Mouse (Mus musculus) macrophage (primary cell): ENCODE results near the gene Copz2. TPM values are rescaled to one million over a fixed set of nuclear protein-coding genes. Genes with fewer than 3 reads are reported as not detected.
"Not testable (repeated sequence)": the region's sequence is repeated elsewhere in the genome, so short reads cannot be mapped to it uniquely, and the experiment has no call there.

Experiments used
- H3K27ac ChIP-seq: fragments of 350-480 bp; formaldehyde crosslinking; 2 replicates; pipeline ENCODE4 v1.9.0; 2021
- H3K36me3 ChIP-seq: fragments of 350-480 bp; formaldehyde crosslinking; 2 replicates; pipeline ENCODE4 v1.9.0; 2021; ENCODE audit errors: inconsistent target
- H3K4me3 ChIP-seq: fragments of 350-480 bp; formaldehyde crosslinking; 2 replicates; pipeline ENCODE4 v1.9.0; 2021; ENCODE audit errors: inconsistent target
- H3K79me2 ChIP-seq: fragments of 350-480 bp; formaldehyde crosslinking; 2 replicates; pipeline ENCODE4 v1.9.0; 2021; ENCODE audit errors: inconsistent target
- WGBS: methylation state at CpG from one replicate; pipeline ENCODE4 v1.1.7; 2026; ENCODE audit warnings: inconsistent platforms; ENCODE audit not compliant: missing documents; 5-methylcytosine and 5-hydroxymethylcytosine counted together
- polyA plus RNA-seq: library from polyadenylated mRNA; stranded (reverse); fragments of 250-400 nt; gene quantifications from 3 replicates; pipeline ENCODE4 v1.2.4, GENCODE M21; 2018; ENCODE audit warnings: inconsistent platforms
- total RNA-seq, 78 experiments: library from RNA; depleted of rRNA; stranded (reverse); fragments of 250-400 nt; gene quantifications; 1 replicate in 9 of 78; 2 replicates in 24 of 78; 3 replicates in 43 of 78; 4 replicates in 2 of 78; pipeline ENCODE4 v1.2.4; 2018; ENCODE audit warnings: inconsistent platforms in 56 of 78

The Copz2 gene
- 10 to 100 TPM in 9 of 26 experiments, 1 to 10 TPM in 17; 1.8 to 29.4 (median 6.1) TPM for total RNA-seq (2018; cell fraction: chromatin; rRNA removed)
- total RNA-seq (2018; cell fraction: cytosol; rRNA removed), result 10 to 100 TPM in 13 of 26 experiments, 1 to 10 TPM in 13; 6.1 to 30.0 (median 13.8) TPM
- total RNA-seq (2018; cell fraction: nucleus; rRNA removed), result 10 to 100 TPM in 7 of 26 experiments, 1 to 10 TPM in 19; 2.0 to 27.7 (median 5.4) TPM
- 11.9 to 23.0 TPM (median 16.0 TPM) in 3 replicates for polyA plus RNA-seq

GRCm38 (mm10) chr11:96849681-96850467 lies at the start of gene Copz2:
Gene Copz2, plus strand, starts transcription at chr11:96849870.
- H3K4me3 ChIP-seq, result peak within 1 kb of the TSS; percentile 59
- H3K27ac ChIP-seq, result no peak within 1 kb of the TSS
- H3K79me2 ChIP-seq, result no peaks in the 10 kb centered on the region
- WGBS, result 2% methylated on average over 39 of the region's 60 CpGs
- H3K36me3 ChIP-seq, result no peaks in the 10 kb centered on the region

GRCm38 (mm10) chr11:96805606-96806005 lies 44.1 kb upstream of the Copz2 start:
- 100% methylated on average over 4 of the region's 5 CpGs for WGBS
- peaks cover 5% of the 10 kb centered on the region for H3K79me2 ChIP-seq
- H3K27ac ChIP-seq, result no peak overlapping the region
- no peak overlapping the region for H3K4me3 ChIP-seq
- H3K36me3 ChIP-seq, result peaks cover 62% of the 10 kb centered on the region

- Histone ChIP-seq H3K27ac (no peak overlapping the region), H3K4me3 (no peak overlapping the region), H3K36me3 (peaks cover 50% of the 10 kb centered on the region), H3K79me2 (no peaks in the 10 kb centered on the region)
- WGBS, result 83% methylated on average over 1 of the region's 1 CpGs
Observed at GRCm38 (mm10) chr11:96808066-96808465, 41.6 kb upstream of the Copz2 start.

- Histone ChIP-seq H3K4me3 (no peak overlapping the region), H3K27ac (no peak overlapping the region), H3K36me3 (peaks cover 44% of the 10 kb centered on the region), H3K79me2 (no peaks in the 10 kb centered on the region)
- WGBS, result 97% methylated on average over 6 of the region's 6 CpGs
Observed at GRCm38 (mm10) chr11:96809562-96810235, 40.0 kb upstream of the Copz2 start.

GRCm38 (mm10) chr11:96811188-96811587 lies 38.5 kb upstream of the Copz2 start:
- peaks cover 51% of the 10 kb centered on the region for H3K36me3 ChIP-seq
- not testable (repeated sequence) for H3K27ac ChIP-seq, H3K79me2 ChIP-seq, H3K4me3 ChIP-seq
- WGBS, result 100% methylated on average over 1 of the region's 1 CpGs

- Histone ChIP-seq H3K27ac (no peak overlapping the region), H3K36me3 (peaks cover 60% of the 10 kb centered on the region), H3K4me3 (no peak overlapping the region), H3K79me2 (peaks cover 16% of the 10 kb centered on the region; the same call in 1 of the 2 replicates)
- WGBS, result 85% methylated on average over 4 of the region's 4 CpGs
Observed at GRCm38 (mm10) chr11:96813455-96813854, 36.2 kb upstream of the Copz2 start.

GRCm38 (mm10) chr11:96813920-96814319 lies 35.8 kb upstream of the Copz2 start:
- Histone ChIP-seq H3K27ac (no peak overlapping the region), H3K36me3 (peaks cover 65% of the 10 kb centered on the region), H3K79me2 (peaks cover 20% of the 10 kb centered on the region; the same call in 1 of the 2 replicates), H3K4me3 (no peak overlapping the region)
- 96% methylated on average over 5 of the region's 5 CpGs for WGBS

- 90% methylated on average over 2 of the region's 2 CpGs for WGBS
- Histone ChIP-seq H3K79me2 (peaks cover 26% of the 10 kb centered on the region; the same call in 1 of the 2 replicates), H3K27ac (no peak overlapping the region), H3K4me3 (no peak overlapping the region), H3K36me3 (peaks cover 69% of the 10 kb centered on the region)
Observed at GRCm38 (mm10) chr11:96814443-96814842, 35.2 kb upstream of the Copz2 start.

GRCm38 (mm10) chr11:96815895-96816294 lies 33.8 kb upstream of the Copz2 start:
- no peak overlapping the region for H3K27ac ChIP-seq
- H3K79me2 ChIP-seq, result peaks cover 40% of the 10 kb centered on the region
- 90% methylated on average over 2 of the region's 2 CpGs for WGBS
- no peak overlapping the region for H3K4me3 ChIP-seq
- H3K36me3 ChIP-seq, result peaks cover 73% of the 10 kb centered on the region

- H3K4me3 ChIP-seq, result no peak overlapping the region
- H3K36me3 ChIP-seq, result peaks cover 79% of the 10 kb centered on the region
- WGBS, result 100% methylated on average over 1 of the region's 1 CpGs
- H3K79me2 ChIP-seq, result peaks cover 46% of the 10 kb centered on the region
- no peak overlapping the region for H3K27ac ChIP-seq
Observed at GRCm38 (mm10) chr11:96816494-96816893, 33.2 kb upstream of the Copz2 start.

- peaks cover 80% of the 10 kb centered on the region for H3K36me3 ChIP-seq
- 91% methylated on average over 5 of the region's 5 CpGs for WGBS
- H3K27ac ChIP-seq, result no peak overlapping the region
- H3K79me2 ChIP-seq, result peaks cover 51% of the 10 kb centered on the region
- H3K4me3 ChIP-seq, result no peak overlapping the region
Observed at GRCm38 (mm10) chr11:96816979-96817378, 32.7 kb upstream of the Copz2 start.

- no peak overlapping the region for H3K27ac ChIP-seq
- peaks cover 77% of the 10 kb centered on the region for H3K36me3 ChIP-seq
- H3K79me2 ChIP-seq, result peaks cover 63% of the 10 kb centered on the region
- no peak overlapping the region for H3K4me3 ChIP-seq
- 94% methylated on average over 8 of the region's 8 CpGs for WGBS
Observed at GRCm38 (mm10) chr11:96818128-96818710, 31.5 kb upstream of the Copz2 start.

GRCm38 (mm10) chr11:96821956-96822355 lies 27.7 kb upstream of the Copz2 start:
- Histone ChIP-seq H3K79me2 (peaks cover 99% of the 10 kb centered on the region), H3K4me3 (peak overlapping the region; percentile 58), H3K27ac (peak overlapping the region; percentile 91), H3K36me3 (peaks cover 53% of the 10 kb centered on the region)
- 96% methylated on average over 10 of the region's 10 CpGs for WGBS

- 36% methylated on average over 4 of the region's 4 CpGs for WGBS
- peaks cover 44% of the 10 kb centered on the region for H3K36me3 ChIP-seq
- peaks cover 100% of the 10 kb centered on the region for H3K79me2 ChIP-seq
- peak overlapping the region; percentile 58 for H3K4me3 ChIP-seq
- H3K27ac ChIP-seq, result peak overlapping the region; percentile 91
Observed at GRCm38 (mm10) chr11:96822675-96823470, 26.8 kb upstream of the Copz2 start.
